ENCODE assay signal across 8 mouse cellular contexts in genomic region chr17:35710705-35711347, GRCm38 (mm10). TPM values are rescaled to one million over a fixed set of nuclear protein-coding genes. Genes with fewer than 3 reads are reported as not detected.
DNase-seq lines count a peak whose midpoint lies in the region; ATAC-seq and TF ChIP-seq lines count a peak whose summit lies in the region.
"Had no signal": no experiment of that assay in that cellular context is flagged by ENCODE, and none has a peak within 500 bp of the region (broad histone marks: within the 10 kb centered on the region; RNA-seq: fewer than 3 reads in every experiment).

No protein-coding gene starts in this region.

- no peaks in the 10 kb centered on the region for H3K27me3 ChIP-seq in forebrain, embryonic 12.5 days
- H3K27me3 ChIP-seq in kidney, postnatal 0 days (ENCODE audit: insufficient read depth, low read length): no peaks in the 10 kb centered on the region

- H3K4me3 ChIP-seq in forebrain, embryonic 12.5 days (replicated peaks): no peak overlapping the region; the same call in 1 of the 2 replicates
- no peak overlapping the region for H3K4me3 ChIP-seq in kidney, postnatal 0 days (replicated peaks; ENCODE audit: low read depth, low read length)

- H3K4me2 ChIP-seq in forebrain, embryonic 12.5 days: peak overlapping the region; percentile 40
- no peak overlapping the region for H3K4me2 ChIP-seq in kidney, postnatal 0 days (ENCODE audit: low read length)

- peaks cover 30% of the 10 kb centered on the region for H3K4me1 ChIP-seq in forebrain, embryonic 12.5 days
- peaks cover 12% of the 10 kb centered on the region; the same call in 1 of the 2 replicates for H3K4me1 ChIP-seq in kidney, postnatal 0 days (replicated peaks; ENCODE audit: insufficient read depth, low read length)

- TF ChIP-seq CTCF in kidney, postnatal 0 days (IDR thresholded peaks at IDR 0.05; ENCODE audit: low read depth): no peak

- peak; percentile 30 for DNase-seq in testis, postnatal 14 days (ENCODE audit: low spot score)
- no peak for DNase-seq in testis, postnatal 10 days (ENCODE audit: low spot score)
- peak; percentile 73 for DNase-seq in kidney, postnatal 0 days (ENCODE audit: low spot score)
- no peak for DNase-seq in right cerebral cortex, postnatal 10 days (ENCODE audit: low spot score in 2 of 2)
- DNase-seq in right cerebral cortex, postnatal 4 days: no peak
- DNase-seq in left cerebral cortex, adult 9 months (ENCODE audit: low spot score in 2 of 2): no peak

- no peak overlapping the region; the same call in 1 of the 2 replicates for H3K9ac ChIP-seq in forebrain, embryonic 12.5 days
- no peak overlapping the region for H3K9ac ChIP-seq in kidney, postnatal 0 days (ENCODE audit: low read depth, low read length)
- H3K9ac ChIP-seq: liver, embryonic 14.5 days had no signal

- peak; percentile 89 for ATAC-seq in forebrain, embryonic 12.5 days (ENCODE audit: low FRiP score)
- peak; percentile 78; the same call in 1 of the 2 replicates for ATAC-seq in kidney, postnatal 0 days (replicated peaks; ENCODE audit: low FRiP score, low read depth)

- H3K27ac ChIP-seq in forebrain, embryonic 12.5 days: peak overlapping the region; percentile 88
- peak overlapping the region; percentile 81 for H3K27ac ChIP-seq in kidney, postnatal 0 days
- H3K27ac ChIP-seq: liver, embryonic 14.5 days had no signal

- no peaks in the 10 kb centered on the region for H3K9me3 ChIP-seq in forebrain, embryonic 12.5 days
- H3K9me3 ChIP-seq in kidney, postnatal 0 days (replicated peaks; ENCODE audit: low read length): no peaks in the 10 kb centered on the region

- WGBS in forebrain, embryonic 12.5 days: 16% methylated on average over 8 of the region's 8 CpGs
- WGBS in kidney, postnatal 0 days: 14% methylated on average over 8 of the region's 8 CpGs

- H3K36me3 ChIP-seq in forebrain, embryonic 12.5 days (replicated peaks): no peaks in the 10 kb centered on the region
- no peaks in the 10 kb centered on the region for H3K36me3 ChIP-seq in kidney, postnatal 0 days (ENCODE audit: insufficient read depth, low read length)

RNA-seq across cellular contexts. Expression of gene Ddr1, which starts 6.4 kb away (rescaled TPM):
- polyA plus RNA-seq in forebrain, embryonic 12.5 days (2016; fragmentation: Nextera tagmentation; extraction: Ambion mirVana): 176 and 185 TPM in 2 replicates
- polyA plus RNA-seq in kidney, postnatal 0 days (2015; fragmentation: Nextera tagmentation; extraction: Ambion mirVana): 89.1 and 94.3 TPM in 2 replicates

RNA-seq across cellular contexts. Expression of gene Gtf2h4, which starts 37.3 kb away (rescaled TPM):
- polyA plus RNA-seq in forebrain, embryonic 12.5 days (2016; fragmentation: Nextera tagmentation; extraction: Ambion mirVana): 39.0 and 40.7 TPM in 2 replicates
- 35.6 and 36.5 TPM in 2 replicates for polyA plus RNA-seq in kidney, postnatal 0 days (2015; fragmentation: Nextera tagmentation; extraction: Ambion mirVana)

RNA-seq across cellular contexts. Expression of gene Vars2, which starts 43.4 kb away (rescaled TPM):
- polyA plus RNA-seq in forebrain, embryonic 12.5 days (2016; fragmentation: Nextera tagmentation; extraction: Ambion mirVana): 16.8 and 22.3 TPM in 2 replicates
- 12.7 and 13.5 TPM in 2 replicates for polyA plus RNA-seq in kidney, postnatal 0 days (2015; fragmentation: Nextera tagmentation; extraction: Ambion mirVana)

Comparison
In these comparisons a context has a peak if more than half of its experiments do, and no peak if none do; other contexts are left out.
1. DNase-seq: peak in testis, postnatal 14 days (single experiment) and kidney, postnatal 0 days (single experiment); none in testis, postnatal 10 days (single experiment), right cerebral cortex, postnatal 10 days (0 of 2), right cerebral cortex, postnatal 4 days (single experiment) and left cerebral cortex, adult 9 months (0 of 2).